Mouse (Mus musculus) frontal cortex, adult (tissue): ENCODE measurements at regions not wholly inside any gene's neighbourhood (a gene's known extent, or its start where the extent isn't known, plus 50 kb on each side); places are given as distances from the start of the nearest gene placed in this dataset.

Source experiments
- ATAC-seq: cut with Nextera tagmentation; 2 replicates; pipeline ENCODE4 v1.9.2; 2017; ENCODE audit warnings: mild to moderate bottlenecking, moderate library complexity, mixed read lengths; ENCODE audit not compliant: low TSS enrichment

DNA sequence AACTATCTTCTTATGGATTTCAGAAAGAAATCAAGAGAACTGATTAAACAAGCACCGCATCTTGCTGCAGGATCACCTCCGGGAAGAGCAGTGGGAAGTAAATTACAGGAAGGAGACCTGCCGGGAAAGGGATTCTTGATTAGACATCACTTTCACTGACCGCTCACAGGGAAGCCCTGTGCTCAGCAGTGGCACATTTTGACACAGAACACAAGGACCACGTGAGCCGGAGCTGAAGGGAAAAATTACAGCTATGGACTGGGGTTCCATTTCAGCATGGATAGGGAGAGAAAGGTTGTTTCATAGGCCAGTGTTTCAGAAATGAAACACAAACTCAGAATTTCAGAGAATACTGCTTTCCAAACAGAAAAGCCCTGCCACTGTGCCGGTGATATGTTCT, 105.0 kb upstream of the Isl1 start:
- no peak for ATAC-seq

GRCm38 (mm10) chr13:116410682-116411081, 101.2 kb upstream of the Isl1 start:
- no peak for ATAC-seq
